Mouse (Mus musculus) limb, embryonic 12.5 days (tissue): ENCODE data around the gene Olfr494. TPM values are rescaled to one million over a fixed set of nuclear protein-coding genes. Genes with fewer than 3 reads are reported as not detected.

Source experiments
- ATAC-seq: fragments of 200-750 bp; cut with Nextera tagmentation; 2 replicates; pipeline ENCODE4 v1.8.0; 2017; ENCODE audit warnings: low read depth, moderate TSS enrichment; ENCODE audit not compliant: insufficient number of reproducible peaks, insufficient read depth, low FRiP score, low TSS enrichment
- H3K27ac ChIP-seq: fragments of 300-500 bp; sonication (generic); 2 replicates; pipeline ENCODE4 v1.5.1; 2016; ENCODE audit warnings: mild to moderate bottlenecking, moderate library complexity
- H3K27me3 ChIP-seq: fragments of 300-500 bp; sonication (generic); 2 replicates; pipeline ENCODE4 v1.6.1; 2016; ENCODE audit warnings: mild to moderate bottlenecking, moderate library complexity
- H3K36me3 ChIP-seq: fragments of 300-500 bp; sonication (generic); 2 replicates; pipeline ENCODE4 v1.6.1; 2016; ENCODE audit warnings: mild to moderate bottlenecking, moderate library complexity
- H3K4me1 ChIP-seq: fragments of 300-500 bp; sonication (generic); replicated peaks from 2 replicates; pipeline ENCODE4 v1.6.1; 2016
- H3K4me2 ChIP-seq: fragments of 300-500 bp; sonication (generic); 2 replicates; pipeline ENCODE4 v1.6.1; 2016; ENCODE audit warnings: mild to moderate bottlenecking, moderate library complexity
- H3K4me3 ChIP-seq: fragments of 300-500 bp; sonication (generic); replicated peaks from 2 replicates; pipeline ENCODE4 v1.5.1; 2016; ENCODE audit warnings: mild to moderate bottlenecking
- H3K9ac ChIP-seq: fragments of 300-500 bp; sonication (generic); replicated peaks from 2 replicates; pipeline ENCODE4 v1.6.1; 2016; ENCODE audit warnings: mild to moderate bottlenecking, moderate library complexity
- H3K9me3 ChIP-seq: fragments of 300-500 bp; sonication (generic); 2 replicates; pipeline ENCODE4 v1.6.1; 2016; ENCODE audit warnings: mild to moderate bottlenecking, moderate library complexity
- WGBS: fragments of 180-500 bp; shearing (Covaris S2); methylation state at CpG from one replicate; pipeline ENCODE4 v1.1.7; 2016; 5-methylcytosine and 5-hydroxymethylcytosine counted together
- polyA plus RNA-seq: library from polyadenylated mRNA; unstranded; fragments of >200 nt; fragmentation: Nextera tagmentation; extraction: Ambion mirVana; gene quantifications from 2 replicates; pipeline ENCODE4 v1.2.1, GENCODE M21; 2016

Gene Olfr494
- polyA plus RNA-seq = not detected in 2 replicates

- Histone ChIP-seq H3K36me3 (no peaks in the 10 kb centered on the region), H3K27ac (no peak within 1 kb of the TSS), H3K4me2 (no peak within 1 kb of the TSS), H3K9ac (no peak within 1 kb of the TSS), H3K4me3 (no peak within 1 kb of the TSS), H3K27me3 (no peaks in the 10 kb centered on the region), H3K9me3 (no peaks in the 10 kb centered on the region), H3K4me1 (no peaks in the 10 kb centered on the region)
- no peak for ATAC-seq
- WGBS = 88% methylated on average over 3 of the region's 3 CpGs
These were observed at the start of gene Olfr494 for GRCm38 (mm10) chr7:108365035-108365434. Olfr494 (plus strand) TSS chr7:108365335.

GRCm38 (mm10) chr7:108323574-108323973 lies 41.6 kb upstream of the Olfr494 start, which contains the start of gene Olfr492:
Olfr492 (minus strand) TSS chr7:108323674.
- H3K27ac ChIP-seq = no peak within 1 kb of the TSS
- no peak within 1 kb of the TSS for H3K4me2 ChIP-seq
- no peak within 1 kb of the TSS for H3K9ac ChIP-seq
- no peaks in the 10 kb centered on the region for H3K4me1 ChIP-seq
- H3K9me3 ChIP-seq = no peaks in the 10 kb centered on the region
- H3K27me3 ChIP-seq = no peaks in the 10 kb centered on the region
- no peak within 1 kb of the TSS for H3K4me3 ChIP-seq
- WGBS = 85% methylated on average over 2 of the region's 2 CpGs
- H3K36me3 ChIP-seq = no peaks in the 10 kb centered on the region
- no peak for ATAC-seq

GRCm38 (mm10) chr7:108346879-108347278 lies 18.3 kb upstream of the Olfr494 start, which contains the start of gene Olfr493:
Olfr493 (minus strand) TSS chr7:108346979.
- 64% methylated on average over 1 of the region's 1 CpGs for WGBS
- H3K4me3 ChIP-seq = no peak within 1 kb of the TSS
- H3K27me3 ChIP-seq = no peaks in the 10 kb centered on the region
- no peak within 1 kb of the TSS for H3K27ac ChIP-seq
- H3K4me2 ChIP-seq = no peak within 1 kb of the TSS
- ATAC-seq = no peak
- H3K9me3 ChIP-seq = no peaks in the 10 kb centered on the region
- no peaks in the 10 kb centered on the region for H3K36me3 ChIP-seq
- no peaks in the 10 kb centered on the region for H3K4me1 ChIP-seq
- H3K9ac ChIP-seq = no peak within 1 kb of the TSS

GRCm38 (mm10) chr7:108392867-108393266 lies 27.7 kb downstream of the Olfr494 start, which contains the start of gene Olfr495:
Olfr495 (plus strand) TSS chr7:108393167.
- ATAC-seq = no peak
- Histone ChIP-seq H3K4me2 (no peak within 1 kb of the TSS), H3K27me3 (no peaks in the 10 kb centered on the region), H3K4me1 (no peaks in the 10 kb centered on the region), H3K9ac (no peak within 1 kb of the TSS), H3K9me3 (no peaks in the 10 kb centered on the region), H3K27ac (no peak within 1 kb of the TSS), H3K4me3 (no peak within 1 kb of the TSS), H3K36me3 (no peaks in the 10 kb centered on the region)
- 91% methylated on average over 1 of the region's 1 CpGs for WGBS

Other genes with a start within 250 kb of the Olfr494 start
- not detected in 2 replicates for gene Olfr484, start 237.9 kb upstream of the Olfr494 start, polyA plus RNA-seq
- not detected in 2 replicates for gene Olfr485, start 205.5 kb upstream of the Olfr494 start, polyA plus RNA-seq
- not detected in 2 replicates for gene Olfr486, start 192.6 kb upstream of the Olfr494 start, polyA plus RNA-seq
- not detected in 2 replicates for gene Olfr487, start 150.7 kb upstream of the Olfr494 start, polyA plus RNA-seq
- not detected in 2 replicates for gene Olfr488, start 107.0 kb upstream of the Olfr494 start, polyA plus RNA-seq
- gene Olfr490, start 76.4 kb upstream of the Olfr494 start, polyA plus RNA-seq = not detected in 2 replicates
- not detected in 2 replicates for gene Olfr491, start 51.9 kb upstream of the Olfr494 start, polyA plus RNA-seq
- gene Olfr492, start 41.7 kb upstream of the Olfr494 start, polyA plus RNA-seq = not detected in 2 replicates
- gene Olfr493, start 18.4 kb upstream of the Olfr494 start, polyA plus RNA-seq = not detected in 2 replicates
- gene Olfr495, start 27.8 kb downstream of the Olfr494 start, polyA plus RNA-seq = not detected in 2 replicates
- gene Olfr497, start 55.1 kb downstream of the Olfr494 start, polyA plus RNA-seq = not detected in 2 replicates
- not detected in 2 replicates for gene Olfr498, start 100.0 kb downstream of the Olfr494 start, polyA plus RNA-seq
- gene Olfr502, start 159.7 kb downstream of the Olfr494 start, polyA plus RNA-seq = not detected in 2 replicates
- gene Olfr503, start 179.2 kb downstream of the Olfr494 start, polyA plus RNA-seq = not detected in 2 replicates
- not detected in 2 replicates for gene Olfr504, start 200.5 kb downstream of the Olfr494 start, polyA plus RNA-seq
- not detected in 2 replicates for gene Olfr506, start 245.5 kb downstream of the Olfr494 start, polyA plus RNA-seq